Mouse (Mus musculus): Measurements from ENCODE around the gene Esyt2. TPM values are rescaled to one million over a fixed set of nuclear protein-coding genes. Genes with fewer than 3 reads are reported as not detected.

Gene Esyt2
- 100 to 1,000 TPM; 106 to 169 TPM for polyA plus RNA-seq (2017; shearing (Covaris generic))

DNA sequence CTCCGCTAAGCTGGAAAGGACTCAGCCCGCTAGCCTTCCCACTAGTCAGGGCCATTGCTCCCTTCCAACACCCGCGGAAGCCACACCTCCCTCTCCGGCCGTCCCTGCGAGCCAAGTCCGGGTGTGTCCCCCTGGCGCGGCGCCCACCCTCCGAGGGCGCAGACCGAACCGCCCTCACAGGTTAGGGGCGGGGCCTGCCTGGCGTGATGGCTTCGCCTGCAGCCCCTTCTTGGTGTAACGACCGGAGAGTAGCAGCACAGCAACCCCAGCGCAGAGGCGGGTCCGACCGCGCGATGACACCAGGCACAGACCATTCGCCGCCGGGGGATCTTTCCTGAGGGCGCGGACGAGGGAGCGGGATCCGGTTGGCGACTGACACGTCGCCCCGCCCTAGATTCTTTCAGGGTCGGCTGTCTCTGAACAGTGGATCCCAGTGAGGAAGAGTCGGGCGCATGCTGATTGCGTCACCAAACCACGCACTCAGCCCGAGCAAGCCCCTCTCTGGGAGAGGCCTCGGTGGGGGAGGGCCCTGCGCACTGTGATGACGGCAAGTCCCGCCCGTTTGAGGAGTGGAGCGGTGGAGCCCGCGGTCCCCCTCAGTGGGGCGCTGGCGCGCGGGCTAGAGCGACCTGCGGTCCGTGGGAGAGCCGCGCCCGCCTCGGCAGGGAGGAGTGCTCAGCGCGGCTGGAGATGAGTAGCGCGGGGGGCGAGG, at the start of gene Esyt2:
Gene Esyt2 (plus strand): TSS at position 544 of the 712 bp plus-strand sequence.

DNA sequence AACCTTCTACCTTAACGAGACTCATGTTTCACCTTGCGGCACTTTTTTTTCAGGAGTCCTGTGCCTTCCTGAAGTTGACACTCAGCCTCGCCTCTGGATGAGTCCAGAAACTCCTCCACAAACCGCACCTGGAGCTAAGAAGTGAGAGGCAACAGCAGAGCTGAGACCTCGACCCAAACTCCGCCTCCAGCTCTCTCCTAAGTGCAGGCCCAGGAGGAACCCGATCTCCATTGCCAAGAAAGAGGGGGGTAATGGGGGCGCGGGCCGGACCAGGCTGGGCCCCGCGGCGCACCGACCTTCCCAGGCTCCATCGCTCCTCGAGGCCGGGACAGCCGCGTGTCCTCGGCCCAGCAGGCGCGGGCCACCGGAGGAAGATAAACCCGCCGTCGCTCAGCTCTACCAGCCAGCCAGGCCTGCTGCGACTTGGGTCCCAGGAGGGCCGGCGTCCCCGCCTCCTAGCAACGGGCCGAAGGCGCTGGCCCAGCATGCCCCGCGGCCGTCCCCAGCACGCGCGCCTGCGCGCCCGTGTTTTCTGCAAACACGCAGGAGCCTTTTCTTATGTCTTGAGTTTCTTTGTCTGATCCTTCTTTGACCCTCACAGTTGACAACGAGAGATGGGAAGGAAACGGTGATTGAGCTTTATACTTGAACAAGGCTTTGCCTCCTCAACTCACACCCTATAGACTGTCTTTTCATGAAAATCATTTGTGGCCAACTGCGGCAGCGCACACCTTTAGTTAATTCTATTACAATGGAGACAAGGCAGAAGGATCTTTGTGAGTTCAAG, 18.2 kb upstream of the Esyt2 start, which contains the start of gene Wdr60:
Gene Wdr60 (minus strand): TSS at position 468 of the 787 bp plus-strand sequence.

DNA sequence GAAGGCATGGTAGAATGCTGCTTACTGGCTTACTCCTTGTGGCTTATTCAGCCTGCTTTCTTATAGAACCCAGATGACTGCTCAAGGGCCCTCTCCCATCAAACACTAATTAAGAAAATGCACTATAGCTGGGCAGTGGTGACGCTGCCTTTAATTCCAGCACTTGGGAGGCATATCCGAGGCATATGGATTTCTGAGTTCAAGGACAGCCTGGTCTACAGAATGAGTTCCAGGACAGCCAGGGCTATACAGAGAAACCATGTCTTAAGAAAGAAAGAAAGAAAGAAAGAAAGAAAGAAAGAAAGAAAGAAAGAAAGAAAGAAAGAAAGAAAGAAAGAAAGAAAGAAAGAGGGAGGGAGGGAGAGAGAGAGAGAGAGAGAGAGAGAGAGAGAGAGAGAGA, 5.9 kb upstream of the Esyt2 start, which contains the start of gene Gm11027:
Gene Gm11027 (plus strand): TSS at position 301 of the 400 bp plus-strand sequence.

DNA sequence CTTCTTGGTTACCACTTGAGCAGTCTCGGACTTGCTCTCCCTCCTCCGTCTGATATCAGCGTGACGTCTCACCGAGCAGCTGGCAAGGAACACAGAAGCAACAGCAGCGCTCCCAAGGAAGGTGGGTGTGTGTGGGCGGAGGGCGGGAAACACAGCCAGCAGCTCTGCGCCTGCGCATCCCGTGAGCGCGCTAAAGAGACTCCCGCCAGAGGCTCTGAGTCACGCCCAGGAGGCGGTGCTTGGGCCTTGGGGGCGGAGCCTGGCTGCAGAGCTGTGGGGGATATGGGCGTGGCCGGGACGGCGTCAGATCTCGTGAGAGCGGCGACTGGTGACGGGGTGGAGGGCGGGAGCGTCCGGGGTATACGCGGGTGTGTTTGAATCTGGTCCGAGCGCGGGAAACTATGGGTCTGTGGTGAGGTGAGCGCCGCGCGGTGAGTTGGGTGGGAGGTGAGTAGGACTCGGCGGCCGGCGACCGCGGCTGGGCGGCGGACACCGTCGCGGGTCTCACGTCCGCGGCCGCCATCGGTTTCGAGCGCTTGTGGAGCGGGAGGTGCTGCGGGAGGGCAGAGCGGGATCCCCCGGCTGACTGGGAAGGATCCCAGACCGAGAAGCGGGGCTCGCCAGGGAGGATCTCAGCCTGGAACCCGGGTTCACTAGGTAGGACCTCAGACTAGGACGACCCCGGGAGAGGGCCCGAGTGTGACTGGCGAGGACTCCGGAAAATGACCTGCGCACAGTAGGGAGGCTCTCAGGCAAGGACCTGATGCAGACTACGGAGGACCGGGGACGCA, 124.2 kb downstream of the Esyt2 start, which contains the start of gene Ncapg2:
Gene Ncapg2 (plus strand): TSS at position 358 of the 791 bp plus-strand sequence.

Other genes with a start within 250 kb of the Esyt2 start
- 10 to 100 TPM; 37.1 to 45.1 TPM for gene Zfp386, start 233.5 kb upstream of the Esyt2 start, polyA plus RNA-seq (2017; shearing (Covaris generic))
- gene Vipr2, start 203.5 kb upstream of the Esyt2 start, polyA plus RNA-seq (2017; shearing (Covaris generic)) = 1 to 10 TPM in 1 of 2 experiments, under 1 TPM in 1; 0.12 to 4.1 TPM
- gene Wdr60, start 18.2 kb upstream of the Esyt2 start, polyA plus RNA-seq (2017; shearing (Covaris generic)) = 1 to 10 TPM in 1 of 2 experiments, under 1 TPM in 1; 0.82 to 1.9 TPM
- gene Gm11027, start 5.8 kb upstream of the Esyt2 start, polyA plus RNA-seq (2017; shearing (Covaris generic)) = not detected
- gene Ncapg2, start 124.2 kb downstream of the Esyt2 start, polyA plus RNA-seq (2017; shearing (Covaris generic)) = 10 to 100 TPM; 15.2 to 17.2 TPM
- gene Ptprn2, start 204.5 kb downstream of the Esyt2 start, polyA plus RNA-seq (2017; shearing (Covaris generic)) = not detected

Data from activated CD4-positive, CD25-positive, alpha-beta regulatory T cell (primary cell).